Mouse (Mus musculus) hindbrain, embryonic 16.5 days (tissue): ENCODE results near the gene Bfsp2. TPM values are rescaled to one million over a fixed set of nuclear protein-coding genes. Genes with fewer than 3 reads are reported as not detected.

Experiments
- ATAC-seq: fragments of 200-750 bp; cut with Nextera tagmentation; 2 replicates; pipeline ENCODE4 v1.8.0; 2017; ENCODE audit warnings: moderate TSS enrichment, moderate library complexity
- H3K27ac ChIP-seq: fragments of 300-500 bp; sonication (generic); 2 replicates; pipeline ENCODE4 v1.5.1; 2014; ENCODE audit warnings: low read depth, mild to moderate bottlenecking, control low read depth, low read length, moderate library complexity
- H3K27me3 ChIP-seq: fragments of 300-500 bp; sonication (generic); replicated peaks from 2 replicates; pipeline ENCODE4 v1.6.1; 2014; ENCODE audit warnings: low read length; ENCODE audit not compliant: control insufficient read depth, insufficient read depth
- H3K36me3 ChIP-seq: fragments of 300-500 bp; sonication (generic); 2 replicates; pipeline ENCODE4 v1.6.1; 2014; ENCODE audit warnings: mild to moderate bottlenecking, low read length, moderate library complexity, mixed read lengths; ENCODE audit not compliant: control insufficient read depth, insufficient read depth
- H3K4me1 ChIP-seq: fragments of 300-500 bp; sonication (generic); 2 replicates; pipeline ENCODE4 v1.6.1; 2014; ENCODE audit warnings: low read depth, low read length; ENCODE audit not compliant: control insufficient read depth, insufficient read depth
- H3K4me2 ChIP-seq: fragments of 300-500 bp; sonication (generic); 2 replicates; pipeline ENCODE4 v1.6.1; 2014; ENCODE audit warnings: mild to moderate bottlenecking, low read length, control low read depth, moderate library complexity
- H3K4me3 ChIP-seq: fragments of 300-500 bp; sonication (generic); 2 replicates; pipeline ENCODE4 v1.5.1; 2014; ENCODE audit warnings: mild to moderate bottlenecking, low read length, control low read depth, moderate library complexity
- H3K9ac ChIP-seq: fragments of 300-500 bp; sonication (generic); 2 replicates; pipeline ENCODE4 v1.6.1; 2014; ENCODE audit warnings: low read depth, mild to moderate bottlenecking, control low read depth, low read length, moderate library complexity
- H3K9me3 ChIP-seq: fragments of 300-500 bp; sonication (generic); 2 replicates; pipeline ENCODE4 v1.6.1; 2014; ENCODE audit warnings: mild to moderate bottlenecking, low read length, moderate library complexity; ENCODE audit not compliant: control insufficient read depth
- WGBS: fragments of 180-500 bp; shearing (Covaris S2); extraction: QIAGEN DNeasy Blood & Tissue Kit; methylation state at CpG from one replicate; pipeline ENCODE4 v1.1.7; 2014; 5-methylcytosine and 5-hydroxymethylcytosine counted together
- polyA plus RNA-seq: library from polyadenylated mRNA; unstranded; fragments of >200 nt; fragmentation: Nextera tagmentation; extraction: Ambion mirVana; gene quantifications from 2 replicates; pipeline ENCODE4 v1.2.1, GENCODE M21; 2015

Gene Bfsp2
- polyA plus RNA-seq, 1 experiment from 2014 or later, result 6.0 TPM

GRCm38 (mm10) chr9:103443824-103444185 is 36.4 kb downstream of the Bfsp2 start:
- 0 out of 2 replicates have a peak, but pooled peaks have one; percentile 17 for ATAC-seq
- peak overlapping the region; percentile 8 for H3K4me2 ChIP-seq
- no peaks in the 10 kb centered on the region for H3K27me3 ChIP-seq
- no peak overlapping the region for H3K9ac ChIP-seq
- WGBS, result 25% methylated on average over 7 of the region's 7 CpGs
- no peaks in the 10 kb centered on the region for H3K36me3 ChIP-seq
- H3K4me1 ChIP-seq, result peaks cover 12% of the 10 kb centered on the region
- peak overlapping the region; percentile 46; the same call in 1 of the 2 replicates for H3K27ac ChIP-seq
- H3K9me3 ChIP-seq, result no peaks in the 10 kb centered on the region
- H3K4me3 ChIP-seq, result no peak overlapping the region

GRCm38 (mm10) chr9:103443121-103443823 is 36.9 kb downstream of the Bfsp2 start:
- H3K9me3 ChIP-seq, result no peaks in the 10 kb centered on the region
- peaks cover 12% of the 10 kb centered on the region for H3K4me1 ChIP-seq
- peak overlapping the region; percentile 46 for H3K27ac ChIP-seq
- no peak overlapping the region for H3K4me3 ChIP-seq
- peak; percentile 74 for ATAC-seq
- no peaks in the 10 kb centered on the region for H3K27me3 ChIP-seq
- WGBS, result 17% methylated on average over 13 of the region's 13 CpGs
- H3K4me2 ChIP-seq, result peak overlapping the region; percentile 8
- H3K36me3 ChIP-seq, result no peaks in the 10 kb centered on the region
- H3K9ac ChIP-seq, result no peak overlapping the region

- ATAC-seq, result no peak
- Histone ChIP-seq H3K4me3 (no peak overlapping the region), H3K9ac (no peak overlapping the region), H3K4me2 (no peak overlapping the region), H3K9me3 (no peaks in the 10 kb centered on the region), H3K27ac (no peak overlapping the region), H3K4me1 (peaks cover 12% of the 10 kb centered on the region), H3K36me3 (no peaks in the 10 kb centered on the region), H3K27me3 (no peaks in the 10 kb centered on the region)
- 55% methylated on average over 3 of the region's 3 CpGs for whole genome bisulfite sequencing
Observed at GRCm38 (mm10) chr9:103440597-103440996, 39.6 kb downstream of the Bfsp2 start.

GRCm38 (mm10) chr9:103437104-103437503 is 43.1 kb downstream of the Bfsp2 start:
- 62% methylated on average over 5 of the region's 5 CpGs for WGBS
- Histone ChIP-seq H3K9ac (no peak overlapping the region), H3K4me2 (no peak overlapping the region), H3K4me1 (peaks cover 5% of the 10 kb centered on the region), H3K9me3 (no peaks in the 10 kb centered on the region), H3K27me3 (no peaks in the 10 kb centered on the region), H3K4me3 (no peak overlapping the region), H3K36me3 (no peaks in the 10 kb centered on the region), H3K27ac (no peak overlapping the region)
- ATAC-seq, result no peak

- no peak for ATAC-seq
Observed at GRCm38 (mm10) chr9:103434116-103434515, 46.1 kb downstream of the Bfsp2 start.

GRCm38 (mm10) chr9:103432122-103432778 is 48.0 kb downstream of the Bfsp2 start:
- Histone ChIP-seq H3K9ac (no peak overlapping the region), H3K27ac (no peak overlapping the region), H3K36me3 (no peaks in the 10 kb centered on the region), H3K9me3 (no peaks in the 10 kb centered on the region), H3K4me2 (no peak overlapping the region), H3K27me3 (no peaks in the 10 kb centered on the region), H3K4me3 (no peak overlapping the region), H3K4me1 (peaks cover 8% of the 10 kb centered on the region)
- ATAC-seq, result no peak
- 51% methylated on average over 13 of the region's 13 CpGs for WGBS

More at GRCm38 (mm10) chr9:103434116-103434515, 46.1 kb downstream of the Bfsp2 start:
- Histone ChIP-seq H3K4me1 (peaks cover 8% of the 10 kb centered on the region), H3K4me2 (no peak overlapping the region), H3K4me3 (no peak overlapping the region), H3K9ac (no peak overlapping the region), H3K36me3 (no peaks in the 10 kb centered on the region), H3K27ac (no peak overlapping the region), H3K27me3 (no peaks in the 10 kb centered on the region), H3K9me3 (no peaks in the 10 kb centered on the region)
- 61% methylated on average over 4 of the region's 4 CpGs for WGBS

- H3K27me3 ChIP-seq, result no peaks in the 10 kb centered on the region
- 83% methylated on average over 1 of the region's 1 CpGs for WGBS
- H3K4me2 ChIP-seq, result no peak overlapping the region
- H3K9me3 ChIP-seq, result no peaks in the 10 kb centered on the region
- peaks cover 8% of the 10 kb centered on the region for H3K4me1 ChIP-seq
- no peak overlapping the region for H3K4me3 ChIP-seq
- no peak overlapping the region for H3K27ac ChIP-seq
- H3K9ac ChIP-seq, result no peak overlapping the region
- 0 out of 2 replicates have a peak, but pooled peaks have one; percentile 24 for ATAC-seq
- H3K36me3 ChIP-seq, result no peaks in the 10 kb centered on the region
Observed at GRCm38 (mm10) chr9:103431718-103432117, 48.5 kb downstream of the Bfsp2 start.

- Histone ChIP-seq H3K9me3 (no peaks in the 10 kb centered on the region), H3K4me3 (no peak overlapping the region), H3K4me2 (no peak overlapping the region), H3K4me1 (peaks cover 8% of the 10 kb centered on the region), H3K9ac (no peak overlapping the region), H3K36me3 (no peaks in the 10 kb centered on the region), H3K27ac (no peak overlapping the region), H3K27me3 (no peaks in the 10 kb centered on the region)
- ATAC-seq, result no peak
- WGBS, result 81% methylated on average over 13 of the region's 13 CpGs
Observed at GRCm38 (mm10) chr9:103430431-103431220, 49.6 kb downstream of the Bfsp2 start.

GRCm38 (mm10) chr9:103426425-103426824 is 53.8 kb downstream of the Bfsp2 start:
- Histone ChIP-seq H3K9me3 (no peaks in the 10 kb centered on the region), H3K27me3 (no peaks in the 10 kb centered on the region), H3K36me3 (no peaks in the 10 kb centered on the region), H3K4me3 (no peak overlapping the region), H3K27ac (no peak overlapping the region), H3K9ac (no peak overlapping the region), H3K4me1 (peaks cover 7% of the 10 kb centered on the region), H3K4me2 (no peak overlapping the region)
- WGBS, result 83% methylated on average over 11 of the region's 11 CpGs
- no peak for ATAC-seq
